23 mouse cellular contexts compared by ENCODE assay signal in the genomic region with DNA sequence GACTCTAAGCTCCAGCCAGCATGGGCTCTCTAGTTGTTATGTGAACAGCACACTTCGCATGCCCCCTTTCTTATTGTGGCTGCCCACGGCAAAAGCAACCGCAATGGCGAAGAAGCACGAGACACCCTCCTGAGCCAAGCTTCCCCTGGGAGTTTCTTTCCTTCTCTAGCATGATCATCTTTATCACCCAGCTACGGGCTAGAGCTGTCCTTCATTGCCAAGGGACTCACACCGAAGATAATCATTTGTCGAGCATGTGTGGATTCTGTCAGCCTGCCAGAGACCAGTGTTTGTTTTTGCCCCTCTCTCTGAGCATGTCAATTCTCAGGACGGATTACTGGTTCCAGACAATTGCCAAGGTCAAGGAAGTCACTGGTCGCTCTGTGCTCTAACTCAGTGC. TPM values are rescaled to one million over a fixed set of nuclear protein-coding genes. Genes with fewer than 3 reads are reported as not detected.
DNase-seq lines count a peak whose midpoint lies in the region; ATAC-seq lines count a peak whose summit lies in the region.
"Had no signal": no experiment of that assay in that cellular context is flagged by ENCODE, and none has a peak within 500 bp of the region (broad histone marks: within the 10 kb centered on the region; RNA-seq: fewer than 3 reads in every experiment).

No protein-coding gene starts in this region.

- H3K27me3 ChIP-seq in heart, embryonic 12.5 days (replicated peaks): no peaks in the 10 kb centered on the region
- no peaks in the 10 kb centered on the region for H3K27me3 ChIP-seq in hindbrain, embryonic 14.5 days (ENCODE audit: control insufficient read depth, insufficient read depth, low read length)
- no peaks in the 10 kb centered on the region for H3K27me3 ChIP-seq in hindbrain, embryonic 13.5 days
- H3K27me3 ChIP-seq in midbrain, embryonic 14.5 days (ENCODE audit: control insufficient read depth, insufficient read depth, low read length): no peaks in the 10 kb centered on the region
- H3K27me3 ChIP-seq in midbrain, embryonic 10.5 days (ENCODE audit: low read depth, poor library complexity, severe bottlenecking): no peaks in the 10 kb centered on the region
- H3K27me3 ChIP-seq: embryonic facial prominence, embryonic 13.5 days; forebrain, embryonic 12.5 days; limb, embryonic 12.5 days; neural tube, embryonic 13.5 days had no signal

- peak overlapping the region; percentile 23; the same call in 1 of the 2 replicates for H3K4me2 ChIP-seq in heart, embryonic 12.5 days
- no peak overlapping the region for H3K4me2 ChIP-seq in hindbrain, embryonic 14.5 days (replicated peaks)
- no peak overlapping the region for H3K4me2 ChIP-seq in hindbrain, embryonic 13.5 days
- H3K4me2 ChIP-seq in midbrain, embryonic 14.5 days (ENCODE audit: low read length): no peak overlapping the region
- H3K4me2 ChIP-seq: embryonic facial prominence, embryonic 13.5 days; forebrain, embryonic 12.5 days; limb, embryonic 12.5 days; liver, embryonic 11.5 days; neural tube, embryonic 13.5 days had no signal

- no peak overlapping the region for H3K4me3 ChIP-seq in heart, embryonic 12.5 days
- H3K4me3 ChIP-seq in hindbrain, embryonic 14.5 days (replicated peaks; ENCODE audit: low read length): no peak overlapping the region
- no peak overlapping the region for H3K4me3 ChIP-seq in hindbrain, embryonic 13.5 days
- H3K4me3 ChIP-seq in midbrain, embryonic 14.5 days (replicated peaks; ENCODE audit: low read depth, low read length): no peak overlapping the region
- no peak overlapping the region for H3K4me3 ChIP-seq in midbrain, embryonic 10.5 days
- H3K4me3 ChIP-seq: embryonic facial prominence, embryonic 13.5 days; erythroblast, embryonic 14.5 days; forebrain, embryonic 12.5 days; layer of hippocampus, adult 2 months; limb, embryonic 12.5 days; myocyte; neural tube, embryonic 13.5 days had no signal

- no peak overlapping the region for H3K27ac ChIP-seq in heart, embryonic 12.5 days (ENCODE audit: poor library complexity, severe bottlenecking)
- no peak overlapping the region for H3K27ac ChIP-seq in hindbrain, embryonic 14.5 days
- no peak overlapping the region for H3K27ac ChIP-seq in hindbrain, embryonic 13.5 days
- H3K27ac ChIP-seq in midbrain, embryonic 14.5 days (replicated peaks; ENCODE audit: low read depth, low read length): no peak overlapping the region
- H3K27ac ChIP-seq in midbrain, embryonic 10.5 days (replicated peaks): no peak overlapping the region
- H3K27ac ChIP-seq: embryonic facial prominence, embryonic 13.5 days; forebrain, embryonic 12.5 days; layer of hippocampus, adult 2 months; limb, embryonic 12.5 days; macrophage; neural tube, embryonic 13.5 days had no signal

- H3K9ac ChIP-seq in heart, embryonic 12.5 days: no peak overlapping the region
- no peak overlapping the region for H3K9ac ChIP-seq in hindbrain, embryonic 14.5 days
- no peak overlapping the region for H3K9ac ChIP-seq in hindbrain, embryonic 13.5 days
- no peak overlapping the region for H3K9ac ChIP-seq in midbrain, embryonic 14.5 days (replicated peaks; ENCODE audit: low read length)
- H3K9ac ChIP-seq: embryonic facial prominence, embryonic 13.5 days; forebrain, embryonic 12.5 days; limb, embryonic 12.5 days; liver, postnatal 0 days; neural tube, embryonic 13.5 days had no signal

- no peaks in the 10 kb centered on the region for H3K9me3 ChIP-seq in heart, embryonic 12.5 days (replicated peaks)
- no peaks in the 10 kb centered on the region for H3K9me3 ChIP-seq in hindbrain, embryonic 14.5 days (ENCODE audit: control insufficient read depth, low read length)
- no peaks in the 10 kb centered on the region for H3K9me3 ChIP-seq in hindbrain, embryonic 13.5 days
- H3K9me3 ChIP-seq in midbrain, embryonic 14.5 days (ENCODE audit: control insufficient read depth, low read length): no peaks in the 10 kb centered on the region
- no peaks in the 10 kb centered on the region for H3K9me3 ChIP-seq in midbrain, embryonic 10.5 days (replicated peaks)
- H3K9me3 ChIP-seq: embryonic facial prominence, embryonic 13.5 days; forebrain, embryonic 12.5 days; limb, embryonic 12.5 days; neural tube, embryonic 13.5 days had no signal

- H3K36me3 ChIP-seq in heart, embryonic 12.5 days: no peaks in the 10 kb centered on the region
- H3K36me3 ChIP-seq in hindbrain, embryonic 14.5 days (replicated peaks; ENCODE audit: control insufficient read depth, insufficient read depth): no peaks in the 10 kb centered on the region
- H3K36me3 ChIP-seq in hindbrain, embryonic 13.5 days: no peaks in the 10 kb centered on the region
- no peaks in the 10 kb centered on the region for H3K36me3 ChIP-seq in midbrain, embryonic 14.5 days (ENCODE audit: control insufficient read depth, insufficient read depth, low read length)
- no peaks in the 10 kb centered on the region for H3K36me3 ChIP-seq in midbrain, embryonic 10.5 days
- H3K36me3 ChIP-seq: embryonic facial prominence, embryonic 13.5 days; forebrain, embryonic 12.5 days; limb, embryonic 12.5 days; neural tube, embryonic 13.5 days had no signal

- 42% methylated on average over 10 of the region's 10 CpGs for WGBS in heart, embryonic 12.5 days
- 60% methylated on average over 10 of the region's 10 CpGs for WGBS in hindbrain, embryonic 14.5 days
- WGBS in hindbrain, embryonic 13.5 days: 58% methylated on average over 10 of the region's 10 CpGs
- 50% methylated on average over 10 of the region's 10 CpGs for WGBS in midbrain, embryonic 14.5 days
- WGBS in midbrain, embryonic 10.5 days: 66% methylated on average over 10 of the region's 10 CpGs

- H3K4me1 ChIP-seq in heart, embryonic 12.5 days (replicated peaks): peaks cover 17% of the 10 kb centered on the region
- H3K4me1 ChIP-seq in hindbrain, embryonic 14.5 days (replicated peaks; ENCODE audit: control insufficient read depth, insufficient read depth, low read length): no peaks in the 10 kb centered on the region
- H3K4me1 ChIP-seq in hindbrain, embryonic 13.5 days (replicated peaks): no peaks in the 10 kb centered on the region
- H3K4me1 ChIP-seq in midbrain, embryonic 14.5 days (ENCODE audit: control insufficient read depth, insufficient read depth, low read length): no peaks in the 10 kb centered on the region
- H3K4me1 ChIP-seq in midbrain, embryonic 10.5 days: peaks cover 10% of the 10 kb centered on the region
- H3K4me1 ChIP-seq: forebrain, embryonic 12.5 days had no signal

- no peak for ATAC-seq in heart, embryonic 12.5 days (ENCODE audit: insufficient number of reproducible peaks, low FRiP score)
- peak; percentile 34; the same call in 1 of the 2 replicates for ATAC-seq in hindbrain, embryonic 14.5 days (ENCODE audit: low FRiP score)
- ATAC-seq in hindbrain, embryonic 13.5 days (ENCODE audit: low FRiP score): no peak
- ATAC-seq in midbrain, embryonic 14.5 days (ENCODE audit: low FRiP score, low TSS enrichment): no peak
- ATAC-seq: activated CD4-positive, CD25-positive, alpha-beta regulatory T cell, adult 4 months; intestine, postnatal 0 days; liver, postnatal 0 days; lung, postnatal 0 days had no signal

- DNase-seq in cerebellum, postnatal 10 days: peak; percentile 41 to 53
- no peak for DNase-seq in cerebellum, adult 9-10 months
- no peak for DNase-seq in heart, adult 9 months (ENCODE audit: low spot score in 2 of 2)
- no peak for DNase-seq in hindbrain, embryonic 14.5 days (ENCODE audit: low spot score)
- peak; percentile 25 for DNase-seq in midbrain, embryonic 14.5 days
- no peak for DNase-seq in midbrain, embryonic 10.5 days (ENCODE audit: low spot score)
- DNase-seq: adrenal gland, adult 8-10 months had no signal

RNA-seq across cellular contexts. Expression of a gene that starts 24.9 kb away (rescaled TPM):
- polyA plus RNA-seq in heart, embryonic 12.5 days (2016; fragmentation: Nextera tagmentation; extraction: Ambion mirVana): 67.8 and 70.9 TPM in 2 replicates
- 1.4 and 1.7 TPM in 2 replicates for polyA plus RNA-seq in hindbrain, embryonic 14.5 days (2014; fragmentation: Nextera tagmentation; extraction: Ambion mirVana)
- 0.99 and 1.2 TPM in 2 replicates for polyA plus RNA-seq in hindbrain, embryonic 13.5 days (2015; fragmentation: Nextera tagmentation; extraction: Ambion mirVana)
- polyA plus RNA-seq in midbrain, embryonic 14.5 days (2014; fragmentation: Nextera tagmentation; extraction: Ambion mirVana): 0.83 and 1.4 TPM in 2 replicates
- 0.38 and 0.42 TPM in 2 replicates for polyA plus RNA-seq in midbrain, embryonic 10.5 days (2016; fragmentation: Nextera tagmentation; extraction: Ambion mirVana)
- polyA plus RNA-seq: kidney, embryonic 14.5 days; liver, postnatal 0 days; macrophage had no signal

Comparison
In these comparisons a context has a peak if more than half of its experiments do, and no peak if none do; other contexts are left out.
1. DNase-seq: peak in cerebellum, postnatal 10 days (2 of 2) and midbrain, embryonic 14.5 days (single experiment); none in cerebellum, adult 9-10 months (single experiment), heart, adult 9 months (0 of 2), hindbrain, embryonic 14.5 days (single experiment) and midbrain, embryonic 10.5 days (single experiment).
2. RNA of a gene that starts 24.9 kb away (polyA plus RNA-seq): 67.8 to 70.9 TPM in heart, embryonic 12.5 days; 1.4 to 1.7 TPM in hindbrain, embryonic 14.5 days, 0.99 to 1.2 TPM in hindbrain, embryonic 13.5 days, 0.83 to 1.4 TPM in midbrain, embryonic 14.5 days and 0.38 to 0.42 TPM in midbrain, embryonic 10.5 days; every median in the first group is over 10 times any median in the second.